Mouse (Mus musculus): ENCODE data around the gene Otx1. TPM values are rescaled to one million over a fixed set of nuclear protein-coding genes. Genes with fewer than 3 reads are reported as not detected.

Otx1 gene
- polyA plus RNA-seq (2015; fragmentation: Nextera tagmentation; extraction: Ambion mirVana) = not detected in 2 replicates

GRCm38 (mm10) chr11:22002783-22003340 lies at the start of gene Otx1:
TSS of gene Otx1 (minus strand) at chr11:22002897.
- H3K4me3 ChIP-seq (ENCODE audit: low read depth, low read length) = peak within 1 kb of the TSS; percentile 53
- ATAC-seq (ENCODE audit: low read depth) = no peak
- no peak within 1 kb of the TSS for H3K27ac ChIP-seq (ENCODE audit: low read length)
- peaks cover 2% of the 10 kb centered on the region; the same call in 1 of the 2 replicates for H3K4me1 ChIP-seq (ENCODE audit: control insufficient read depth, low read depth, low read length)
- no peaks in the 10 kb centered on the region for H3K36me3 ChIP-seq (ENCODE audit: control insufficient read depth, insufficient read depth)
- no peaks in the 10 kb centered on the region for H3K9me3 ChIP-seq (replicated peaks; ENCODE audit: control insufficient read depth, low read length)
- peaks cover 99% of the 10 kb centered on the region for H3K27me3 ChIP-seq (ENCODE audit: control insufficient read depth, insufficient read depth, low read depth, low read length)
- WGBS (ENCODE audit: insufficient replicate concordance) = 1% methylated on average over 34 of the region's 34 CpGs
- H3K9ac ChIP-seq (ENCODE audit: low read depth, low read length) = no peak within 1 kb of the TSS
- H3K4me2 ChIP-seq (ENCODE audit: low read depth, low read length) = peak within 1 kb of the TSS; percentile 77

- Histone ChIP-seq H3K27me3 (ENCODE audit: control insufficient read depth, insufficient read depth, low read depth, low read length) (no peaks in the 10 kb centered on the region), H3K9me3 (replicated peaks; ENCODE audit: control insufficient read depth, low read length) (no peaks in the 10 kb centered on the region), H3K4me3 (ENCODE audit: low read depth, low read length) (no peak overlapping the region), H3K4me2 (ENCODE audit: low read depth, low read length) (no peak overlapping the region), H3K9ac (ENCODE audit: low read depth, low read length) (no peak overlapping the region), H3K27ac (ENCODE audit: low read length) (no peak overlapping the region), H3K4me1 (ENCODE audit: control insufficient read depth, low read depth, low read length) (no peaks in the 10 kb centered on the region), H3K36me3 (ENCODE audit: control insufficient read depth, insufficient read depth) (no peaks in the 10 kb centered on the region)
- no peak for ATAC-seq (ENCODE audit: low read depth)
- WGBS (ENCODE audit: insufficient replicate concordance) = 70% methylated on average over 7 of the region's 7 CpGs
These were observed 48.2 kb upstream of the Otx1 start for GRCm38 (mm10) chr11:22050864-22051263.

- WGBS (ENCODE audit: insufficient replicate concordance) = 72% methylated on average over 6 of the region's 6 CpGs
- H3K4me2 ChIP-seq (ENCODE audit: low read depth, low read length) = no peak overlapping the region
- no peaks in the 10 kb centered on the region for H3K36me3 ChIP-seq (ENCODE audit: control insufficient read depth, insufficient read depth)
- no peaks in the 10 kb centered on the region for H3K9me3 ChIP-seq (replicated peaks; ENCODE audit: control insufficient read depth, low read length)
- no peaks in the 10 kb centered on the region for H3K4me1 ChIP-seq (ENCODE audit: control insufficient read depth, low read depth, low read length)
- no peak overlapping the region for H3K4me3 ChIP-seq (ENCODE audit: low read depth, low read length)
- no peak overlapping the region for H3K9ac ChIP-seq (ENCODE audit: low read depth, low read length)
- no peak overlapping the region for H3K27ac ChIP-seq (ENCODE audit: low read length)
- no peak for ATAC-seq (ENCODE audit: low read depth)
- H3K27me3 ChIP-seq (ENCODE audit: control insufficient read depth, insufficient read depth, low read depth, low read length) = no peaks in the 10 kb centered on the region
These were observed 37.2 kb upstream of the Otx1 start for GRCm38 (mm10) chr11:22039854-22040426.

DNA sequence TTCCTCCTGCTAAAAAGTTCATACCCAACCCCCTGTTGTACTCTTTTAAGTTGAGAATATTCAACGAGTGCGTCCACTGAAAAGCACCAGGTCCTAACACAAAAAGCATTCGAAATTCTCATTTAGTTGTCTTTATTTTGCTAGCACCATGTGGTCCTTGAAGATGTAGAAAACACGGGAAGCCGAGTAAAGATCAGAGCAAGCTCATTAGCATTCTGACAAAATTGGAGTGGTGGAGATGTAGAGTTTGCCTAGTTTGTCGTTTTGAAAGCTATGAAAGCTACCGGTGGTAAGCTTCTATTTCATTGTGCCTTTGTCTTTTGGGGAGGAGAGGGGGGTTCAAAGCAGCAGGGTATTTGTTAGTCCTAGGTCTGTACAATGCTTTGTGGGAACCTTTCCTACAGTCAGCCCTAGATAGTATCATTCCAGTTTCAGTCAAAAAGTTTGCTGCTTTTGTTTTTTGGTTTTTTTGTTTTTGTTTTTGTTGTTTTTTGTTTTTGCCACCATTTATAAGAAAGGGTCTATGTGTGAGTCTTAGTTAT lies 31.9 kb upstream of the Otx1 start:
- Histone ChIP-seq H3K36me3 (ENCODE audit: control insufficient read depth, insufficient read depth) (no peaks in the 10 kb centered on the region), H3K27me3 (ENCODE audit: control insufficient read depth, insufficient read depth, low read depth, low read length) (no peaks in the 10 kb centered on the region), H3K27ac (ENCODE audit: low read length) (no peak overlapping the region), H3K4me2 (ENCODE audit: low read depth, low read length) (no peak overlapping the region), H3K4me3 (ENCODE audit: low read depth, low read length) (no peak overlapping the region), H3K4me1 (ENCODE audit: control insufficient read depth, low read depth, low read length) (no peaks in the 10 kb centered on the region), H3K9me3 (replicated peaks; ENCODE audit: control insufficient read depth, low read length) (no peaks in the 10 kb centered on the region), H3K9ac (ENCODE audit: low read depth, low read length) (no peak overlapping the region)
- ATAC-seq (ENCODE audit: low read depth) = no peak
- WGBS (ENCODE audit: insufficient replicate concordance) = 54% methylated on average over 7 of the region's 7 CpGs

DNA sequence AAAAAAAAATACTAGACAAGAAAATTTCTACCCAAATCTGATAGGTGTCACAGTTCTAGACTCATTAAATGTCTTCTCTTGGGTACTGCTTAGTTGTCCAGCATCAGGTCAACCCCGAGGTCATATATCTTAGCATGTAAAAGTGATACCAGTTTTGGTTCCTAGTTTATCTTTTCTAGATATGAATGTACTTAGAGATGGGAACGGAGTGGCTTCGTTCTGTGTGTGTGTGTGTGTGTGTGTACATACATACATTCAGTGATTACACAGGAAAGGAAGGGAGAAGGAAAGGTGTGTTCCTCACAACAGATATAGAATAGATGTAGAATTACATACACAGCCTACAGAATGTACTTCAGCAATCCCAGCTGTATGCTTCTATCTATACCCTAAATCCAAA lies 30.9 kb upstream of the Otx1 start:
- Histone ChIP-seq H3K27ac (ENCODE audit: low read length) (no peak overlapping the region), H3K4me1 (ENCODE audit: control insufficient read depth, low read depth, low read length) (no peaks in the 10 kb centered on the region), H3K9ac (ENCODE audit: low read depth, low read length) (no peak overlapping the region), H3K4me3 (ENCODE audit: low read depth, low read length) (no peak overlapping the region), H3K27me3 (ENCODE audit: control insufficient read depth, insufficient read depth, low read depth, low read length) (no peaks in the 10 kb centered on the region), H3K36me3 (ENCODE audit: control insufficient read depth, insufficient read depth) (no peaks in the 10 kb centered on the region), H3K4me2 (ENCODE audit: low read depth, low read length) (no peak overlapping the region), H3K9me3 (replicated peaks; ENCODE audit: control insufficient read depth, low read length) (no peaks in the 10 kb centered on the region)
- ATAC-seq (ENCODE audit: low read depth) = no peak
- WGBS (ENCODE audit: insufficient replicate concordance) = 70% methylated on average over 3 of the region's 3 CpGs

- H3K36me3 ChIP-seq (ENCODE audit: control insufficient read depth, insufficient read depth) = no peaks in the 10 kb centered on the region; the same call in 1 of the 2 replicates
- no peaks in the 10 kb centered on the region for H3K4me1 ChIP-seq (ENCODE audit: control insufficient read depth, low read depth, low read length)
- no peak for ATAC-seq (ENCODE audit: low read depth)
- H3K27ac ChIP-seq (ENCODE audit: low read length) = no peak overlapping the region
- no peaks in the 10 kb centered on the region for H3K27me3 ChIP-seq (ENCODE audit: control insufficient read depth, insufficient read depth, low read depth, low read length)
- no peak overlapping the region for H3K4me3 ChIP-seq (ENCODE audit: low read depth, low read length)
- no peaks in the 10 kb centered on the region for H3K9me3 ChIP-seq (replicated peaks; ENCODE audit: control insufficient read depth, low read length)
- H3K9ac ChIP-seq (ENCODE audit: low read depth, low read length) = no peak overlapping the region
- H3K4me2 ChIP-seq (ENCODE audit: low read depth, low read length) = no peak overlapping the region
- WGBS (ENCODE audit: insufficient replicate concordance) = 60% methylated on average over 2 of the region's 2 CpGs
These were observed 17.9 kb upstream of the Otx1 start for GRCm38 (mm10) chr11:22020602-22021001.

- Histone ChIP-seq H3K4me1 (ENCODE audit: control insufficient read depth, low read depth, low read length) (no peaks in the 10 kb centered on the region), H3K27me3 (ENCODE audit: control insufficient read depth, insufficient read depth, low read depth, low read length) (no peaks in the 10 kb centered on the region), H3K9ac (ENCODE audit: low read depth, low read length) (no peak overlapping the region), H3K4me2 (ENCODE audit: low read depth, low read length) (no peak overlapping the region), H3K27ac (ENCODE audit: low read length) (no peak overlapping the region), H3K36me3 (ENCODE audit: control insufficient read depth, insufficient read depth) (no peaks in the 10 kb centered on the region; the same call in 1 of the 2 replicates), H3K9me3 (replicated peaks; ENCODE audit: control insufficient read depth, low read length) (no peaks in the 10 kb centered on the region), H3K4me3 (ENCODE audit: low read depth, low read length) (no peak overlapping the region)
- ATAC-seq (ENCODE audit: low read depth) = no peak
- WGBS (ENCODE audit: insufficient replicate concordance) = 82% methylated on average over 8 of the region's 8 CpGs
These were observed 14.7 kb upstream of the Otx1 start for GRCm38 (mm10) chr11:22017444-22017843.

- no peak overlapping the region for H3K27ac ChIP-seq (ENCODE audit: low read length)
- H3K4me1 ChIP-seq (ENCODE audit: control insufficient read depth, low read depth, low read length) = no peaks in the 10 kb centered on the region
- no peak overlapping the region for H3K9ac ChIP-seq (ENCODE audit: low read depth, low read length)
- no peaks in the 10 kb centered on the region for H3K27me3 ChIP-seq (ENCODE audit: control insufficient read depth, insufficient read depth, low read depth, low read length)
- WGBS (ENCODE audit: insufficient replicate concordance) = 67% methylated on average over 3 of the region's 3 CpGs
- no peak for ATAC-seq (ENCODE audit: low read depth)
- no peak overlapping the region for H3K4me3 ChIP-seq (ENCODE audit: low read depth, low read length)
- no peak overlapping the region for H3K4me2 ChIP-seq (ENCODE audit: low read depth, low read length)
- no peaks in the 10 kb centered on the region; the same call in 1 of the 2 replicates for H3K36me3 ChIP-seq (ENCODE audit: control insufficient read depth, insufficient read depth)
- H3K9me3 ChIP-seq (replicated peaks; ENCODE audit: control insufficient read depth, low read length) = no peaks in the 10 kb centered on the region
These were observed 13.6 kb upstream of the Otx1 start for GRCm38 (mm10) chr11:22016341-22016740.

DNA sequence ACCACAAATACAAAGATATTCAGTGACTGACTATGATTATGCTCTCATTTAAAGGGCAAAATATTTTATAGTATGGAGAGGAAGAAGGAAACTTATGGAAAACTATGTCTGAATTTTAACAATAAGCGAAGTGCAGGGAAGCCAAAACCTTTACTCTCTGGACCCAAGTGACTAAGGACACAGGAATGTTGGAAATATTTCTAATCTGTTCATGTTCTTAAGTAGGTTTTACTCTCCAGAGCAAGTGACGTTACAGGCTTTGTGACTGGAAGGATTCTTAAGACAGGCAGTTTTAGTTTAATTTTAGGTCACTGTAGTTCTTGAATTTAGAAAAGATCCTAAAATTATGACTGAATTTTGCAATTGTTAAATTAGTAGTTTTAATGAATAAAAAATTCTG lies 6.1 kb upstream of the Otx1 start:
- H3K9ac ChIP-seq (ENCODE audit: low read depth, low read length) = no peak overlapping the region
- peaks cover 3% of the 10 kb centered on the region; the same call in 1 of the 2 replicates for H3K4me1 ChIP-seq (ENCODE audit: control insufficient read depth, low read depth, low read length)
- no peak overlapping the region for H3K4me3 ChIP-seq (ENCODE audit: low read depth, low read length)
- no peaks in the 10 kb centered on the region for H3K36me3 ChIP-seq (ENCODE audit: control insufficient read depth, insufficient read depth)
- peaks cover 54% of the 10 kb centered on the region for H3K27me3 ChIP-seq (ENCODE audit: control insufficient read depth, insufficient read depth, low read depth, low read length)
- H3K9me3 ChIP-seq (replicated peaks; ENCODE audit: control insufficient read depth, low read length) = no peaks in the 10 kb centered on the region
- no peak overlapping the region for H3K27ac ChIP-seq (ENCODE audit: low read length)
- no peak overlapping the region for H3K4me2 ChIP-seq (ENCODE audit: low read depth, low read length)
- 29% methylated on average over 2 of the region's 2 CpGs for WGBS (ENCODE audit: insufficient replicate concordance)
- no peak for ATAC-seq (ENCODE audit: low read depth)
